Mouse (Mus musculus): Measurements from ENCODE around the gene Vav2.

- TF ChIP-seq CTCF (IDR thresholded peaks at IDR 0.05; ENCODE audit: low read depth, low read length) (no peak), POLR2A (IDR thresholded peaks at IDR 0.05; ENCODE audit: insufficient read depth, low read length) (no peak), EP300 (IDR thresholded peaks at IDR 0.05; ENCODE audit: insufficient read depth, low read depth, low read length) (no peak)
Observed at GRCm38 (mm10) chr2:27425161-27425611, 1.6 kb downstream of the Vav2 start.

Measured in ES-Bruce4 (cell line).